Mouse (Mus musculus) liver, embryonic 12.5 days (tissue): Measurements from ENCODE around the gene Aqp8. TPM values are rescaled to one million over a fixed set of nuclear protein-coding genes. Genes with fewer than 3 reads are reported as not detected.

Experiments
- ATAC-seq: fragments of 200-750 bp; cut with Nextera tagmentation; 2 replicates; pipeline ENCODE4 v1.8.0; 2017; ENCODE audit warnings: moderate number of reproducible peaks, mild to moderate bottlenecking, moderate library complexity
- H3K27ac ChIP-seq: fragments of 300-500 bp; sonication (generic); 2 replicates; pipeline ENCODE4 v1.5.1; 2016; ENCODE audit warnings: mild to moderate bottlenecking
- H3K27me3 ChIP-seq: fragments of 300-500 bp; sonication (generic); replicated peaks from 2 replicates; pipeline ENCODE4 v1.6.1; 2016; ENCODE audit warnings: mild to moderate bottlenecking, moderate library complexity
- H3K36me3 ChIP-seq: fragments of 300-500 bp; sonication (generic); 2 replicates; pipeline ENCODE4 v1.6.1; 2016; ENCODE audit warnings: mild to moderate bottlenecking, moderate library complexity
- H3K4me1 ChIP-seq: fragments of 300-500 bp; sonication (generic); 2 replicates; pipeline ENCODE4 v1.6.1; 2016
- H3K4me2 ChIP-seq: fragments of 300-500 bp; sonication (generic); 2 replicates; pipeline ENCODE4 v1.6.1; 2016; ENCODE audit warnings: mild to moderate bottlenecking, moderate library complexity
- H3K4me3 ChIP-seq: fragments of 300-500 bp; sonication (generic); 2 replicates; pipeline ENCODE4 v1.5.1; 2016; ENCODE audit warnings: mild to moderate bottlenecking, moderate library complexity
- H3K9ac ChIP-seq: fragments of 300-500 bp; sonication (generic); 2 replicates; pipeline ENCODE4 v1.6.1; 2016; ENCODE audit warnings: mild to moderate bottlenecking, moderate library complexity
- H3K9me3 ChIP-seq: fragments of 300-500 bp; sonication (generic); replicated peaks from 2 replicates; pipeline ENCODE4 v1.6.1; 2016; ENCODE audit warnings: mild to moderate bottlenecking, moderate library complexity
- WGBS: fragments of 180-500 bp; shearing (Covaris S2); methylation state at CpG from one replicate; pipeline ENCODE4 v1.1.7; 2016; ENCODE audit not compliant: insufficient replicate concordance; 5-methylcytosine and 5-hydroxymethylcytosine counted together
- polyA plus RNA-seq: library from polyadenylated mRNA; unstranded; fragments of >200 nt; fragmentation: Nextera tagmentation; extraction: Ambion mirVana; gene quantifications from 2 replicates; pipeline ENCODE4 v1.2.1, GENCODE M21; 2016

The Aqp8 gene
- 2.4 and 2.6 TPM in 2 replicates for polyA plus RNA-seq

GRCm38 (mm10) chr7:123462070-123462501, at the start of gene Aqp8:
Gene Aqp8 (plus strand): TSS chr7:123462291.
- Histone ChIP-seq H3K4me2 (peak within 1 kb of the TSS; percentile 59), H3K9ac (peak within 1 kb of the TSS; percentile 47; the same call in 1 of the 2 replicates), H3K36me3 (no peaks in the 10 kb centered on the region), H3K4me3 (peak within 1 kb of the TSS; percentile 1; the same call in 1 of the 2 replicates), H3K4me1 (peaks cover 70% of the 10 kb centered on the region), H3K9me3 (no peaks in the 10 kb centered on the region), H3K27me3 (0 out of 2 replicates have a peak, but pooled peaks cover 5% of the 10 kb centered on the region), H3K27ac (peak within 1 kb of the TSS; percentile 92)
- 13% methylated on average over 9 of the region's 9 CpGs for WGBS
- ATAC-seq: peak; percentile 87

- no peak overlapping the region for H3K9ac ChIP-seq
- peaks cover 64% of the 10 kb centered on the region for H3K36me3 ChIP-seq
- no peaks in the 10 kb centered on the region for H3K27me3 ChIP-seq
- no peak for ATAC-seq
- H3K9me3 ChIP-seq: no peaks in the 10 kb centered on the region
- H3K4me1 ChIP-seq: no peaks in the 10 kb centered on the region
- 79% methylated on average over 4 of the region's 4 CpGs for WGBS
- no peak overlapping the region for H3K27ac ChIP-seq
- H3K4me3 ChIP-seq: no peak overlapping the region
- H3K4me2 ChIP-seq: no peak overlapping the region
Measured at GRCm38 (mm10) chr7:123416803-123417202, 45.3 kb upstream of the Aqp8 start.

GRCm38 (mm10) chr7:123417661-123418060, 44.4 kb upstream of the Aqp8 start:
- H3K4me2 ChIP-seq: no peak overlapping the region
- no peaks in the 10 kb centered on the region for H3K9me3 ChIP-seq

GRCm38 (mm10) chr7:123419984-123420383, 42.1 kb upstream of the Aqp8 start:
- Histone ChIP-seq H3K27ac (no peak overlapping the region), H3K9me3 (no peaks in the 10 kb centered on the region), H3K4me3 (no peak overlapping the region), H3K36me3 (peaks cover 67% of the 10 kb centered on the region), H3K4me2 (no peak overlapping the region), H3K9ac (no peak overlapping the region), H3K27me3 (no peaks in the 10 kb centered on the region), H3K4me1 (no peaks in the 10 kb centered on the region)
- whole genome bisulfite sequencing: 79% methylated on average over 4 of the region's 4 CpGs
- no peak for ATAC-seq

More at GRCm38 (mm10) chr7:123417661-123418060, 44.4 kb upstream of the Aqp8 start:
- WGBS: 85% methylated on average over 3 of the region's 3 CpGs
- Histone ChIP-seq H3K4me1 (no peaks in the 10 kb centered on the region), H3K9ac (no peak overlapping the region), H3K36me3 (peaks cover 66% of the 10 kb centered on the region), H3K27ac (no peak overlapping the region), H3K4me3 (no peak overlapping the region), H3K27me3 (no peaks in the 10 kb centered on the region)
- ATAC-seq: no peak

- H3K9me3 ChIP-seq: no peaks in the 10 kb centered on the region
- 0 out of 2 replicates have a peak, but pooled peaks cover under 1% of the 10 kb centered on the region for H3K4me1 ChIP-seq
- H3K27ac ChIP-seq: no peak overlapping the region
- no peak for ATAC-seq
- no peak overlapping the region for H3K4me3 ChIP-seq
- no peak overlapping the region for H3K4me2 ChIP-seq
- 89% methylated on average over 3 of the region's 3 CpGs for WGBS
- H3K9ac ChIP-seq: no peak overlapping the region
- H3K36me3 ChIP-seq: peaks cover 72% of the 10 kb centered on the region
- no peaks in the 10 kb centered on the region for H3K27me3 ChIP-seq
Measured at GRCm38 (mm10) chr7:123421958-123422357, 40.1 kb upstream of the Aqp8 start.

GRCm38 (mm10) chr7:123424281-123424680, 37.8 kb upstream of the Aqp8 start:
- H3K27ac ChIP-seq: no peak overlapping the region
- no peak overlapping the region for H3K9ac ChIP-seq
- H3K4me3 ChIP-seq: no peak overlapping the region
- H3K4me2 ChIP-seq: no peak overlapping the region
- no peaks in the 10 kb centered on the region for H3K9me3 ChIP-seq
- H3K4me1 ChIP-seq: peaks cover 7% of the 10 kb centered on the region; the same call in 1 of the 2 replicates
- H3K27me3 ChIP-seq: no peaks in the 10 kb centered on the region
- peaks cover 69% of the 10 kb centered on the region for H3K36me3 ChIP-seq
- no peak for ATAC-seq
- WGBS: 87% methylated on average over 6 of the region's 6 CpGs

GRCm38 (mm10) chr7:123425134-123425757, 36.8 kb upstream of the Aqp8 start:
- peaks cover 14% of the 10 kb centered on the region for H3K4me1 ChIP-seq
- no peak overlapping the region for H3K9ac ChIP-seq
- no peaks in the 10 kb centered on the region for H3K27me3 ChIP-seq
- H3K4me2 ChIP-seq: no peak overlapping the region
- no peak overlapping the region for H3K27ac ChIP-seq
- ATAC-seq: no peak
- H3K36me3 ChIP-seq: peaks cover 66% of the 10 kb centered on the region
- H3K4me3 ChIP-seq: no peak overlapping the region
- no peaks in the 10 kb centered on the region for H3K9me3 ChIP-seq
- WGBS: 80% methylated on average over 6 of the region's 6 CpGs

GRCm38 (mm10) chr7:123429624-123430410, 32.3 kb upstream of the Aqp8 start:
- Histone ChIP-seq H3K27me3 (no peaks in the 10 kb centered on the region), H3K9me3 (no peaks in the 10 kb centered on the region), H3K27ac (no peak overlapping the region), H3K36me3 (peaks cover 35% of the 10 kb centered on the region), H3K4me3 (no peak overlapping the region), H3K9ac (no peak overlapping the region), H3K4me2 (no peak overlapping the region), H3K4me1 (peaks cover 14% of the 10 kb centered on the region)
- ATAC-seq: no peak
- WGBS: 68% methylated on average over 8 of the region's 8 CpGs

- 76% methylated on average over 4 of the region's 4 CpGs for WGBS
- no peak overlapping the region for H3K9ac ChIP-seq
- H3K9me3 ChIP-seq: no peaks in the 10 kb centered on the region
- peaks cover 34% of the 10 kb centered on the region for H3K36me3 ChIP-seq
- 0 out of 2 replicates have a peak, but pooled peaks have one; percentile 44 for ATAC-seq
- peaks cover 14% of the 10 kb centered on the region for H3K4me1 ChIP-seq
- no peak overlapping the region for H3K4me3 ChIP-seq
- no peaks in the 10 kb centered on the region for H3K27me3 ChIP-seq
- H3K27ac ChIP-seq: no peak overlapping the region
- H3K4me2 ChIP-seq: no peak overlapping the region
Measured at GRCm38 (mm10) chr7:123430411-123430705, 31.7 kb upstream of the Aqp8 start.

- peaks cover 14% of the 10 kb centered on the region for H3K4me1 ChIP-seq
- WGBS: 78% methylated on average over 4 of the region's 4 CpGs
- peaks cover 28% of the 10 kb centered on the region for H3K36me3 ChIP-seq
- no peak overlapping the region for H3K9ac ChIP-seq
- no peaks in the 10 kb centered on the region for H3K27me3 ChIP-seq
- no peaks in the 10 kb centered on the region for H3K9me3 ChIP-seq
- no peak overlapping the region for H3K4me2 ChIP-seq
- H3K4me3 ChIP-seq: no peak overlapping the region
- no peak for ATAC-seq
- H3K27ac ChIP-seq: no peak overlapping the region
Measured at GRCm38 (mm10) chr7:123431206-123431605, 30.9 kb upstream of the Aqp8 start.

GRCm38 (mm10) chr7:123442079-123442478, 20.0 kb upstream of the Aqp8 start:
- WGBS: 38% methylated on average over 1 of the region's 1 CpGs
- H3K4me3 ChIP-seq: no peak overlapping the region
- H3K9ac ChIP-seq: no peak overlapping the region
- H3K4me1 ChIP-seq: no peaks in the 10 kb centered on the region
- no peaks in the 10 kb centered on the region for H3K36me3 ChIP-seq
- H3K27me3 ChIP-seq: no peaks in the 10 kb centered on the region
- ATAC-seq: no peak
- H3K9me3 ChIP-seq: no peaks in the 10 kb centered on the region
- no peak overlapping the region for H3K27ac ChIP-seq
- no peak overlapping the region for H3K4me2 ChIP-seq

GRCm38 (mm10) chr7:123448794-123449193, 13.3 kb upstream of the Aqp8 start:
- H3K9me3 ChIP-seq: no peaks in the 10 kb centered on the region
- 75% methylated on average over 2 of the region's 2 CpGs for WGBS
- peaks cover 20% of the 10 kb centered on the region for H3K4me1 ChIP-seq
- no peaks in the 10 kb centered on the region for H3K36me3 ChIP-seq
- H3K9ac ChIP-seq: no peak overlapping the region
- no peak for ATAC-seq
- H3K27ac ChIP-seq: no peak overlapping the region
- H3K27me3 ChIP-seq: no peaks in the 10 kb centered on the region
- H3K4me3 ChIP-seq: no peak overlapping the region
- no peak overlapping the region for H3K4me2 ChIP-seq
